Mouse (Mus musculus): ENCODE measurements around the gene F13b. TPM values are rescaled to one million over a fixed set of nuclear protein-coding genes. Genes with fewer than 3 reads are reported as not detected.

Gene F13b
- polyA plus RNA-seq, 1 experiment, result not detected

GRCm38 (mm10) chr1:139496212-139496611, 5.3 kb upstream of the F13b start:
- TF ChIP-seq FLI1 (IDR thresholded peaks at IDR 0.05; ENCODE audit: low read length), result no peak
- TF ChIP-seq GATA1 (IDR thresholded peaks at IDR 0.05; ENCODE audit: borderline replicate concordance, low read length), result no peak

GRCm38 (mm10) chr1:139499751-139500150, 1.8 kb upstream of the F13b start:
- Histone ChIP-seq H3K9me3 (no peaks in the 10 kb centered on the region), H3K4me1 (no peaks in the 10 kb centered on the region), H3K36me3 (replicated peaks; ENCODE audit: low read length) (peaks cover 9% of the 10 kb centered on the region), H3K27me3 (replicated peaks) (no peaks in the 10 kb centered on the region), H3K4me3 (replicated peaks) (no peak overlapping the region)
- no peak for TF ChIP-seq GATA1 (IDR thresholded peaks at IDR 0.05; ENCODE audit: borderline replicate concordance, low read length)
- TF ChIP-seq FLI1 (IDR thresholded peaks at IDR 0.05; ENCODE audit: low read length), result no peak

More at GRCm38 (mm10) chr1:139496212-139496611, 5.3 kb upstream of the F13b start:
- Histone ChIP-seq H3K27me3 (replicated peaks) (no peaks in the 10 kb centered on the region), H3K36me3 (replicated peaks; ENCODE audit: low read length) (peaks cover 41% of the 10 kb centered on the region), H3K4me1 (no peaks in the 10 kb centered on the region), H3K9me3 (no peaks in the 10 kb centered on the region), H3K4me3 (replicated peaks) (no peak overlapping the region)

GRCm38 (mm10) chr1:139514556-139514955, 13.1 kb downstream of the F13b start:
- H3K9me3 ChIP-seq, result no peaks in the 10 kb centered on the region
- H3K27me3 ChIP-seq (replicated peaks), result no peaks in the 10 kb centered on the region
- TF ChIP-seq FLI1 (IDR thresholded peaks at IDR 0.05; ENCODE audit: low read length) (no peak), GATA1 (IDR thresholded peaks at IDR 0.05; ENCODE audit: borderline replicate concordance, low read length) (no peak)
- no peaks in the 10 kb centered on the region for H3K36me3 ChIP-seq (replicated peaks; ENCODE audit: low read length)
- no peaks in the 10 kb centered on the region for H3K4me1 ChIP-seq
- H3K4me3 ChIP-seq (replicated peaks), result no peak overlapping the region

GRCm38 (mm10) chr1:139548536-139548935, 47.0 kb downstream of the F13b start:
- no peak overlapping the region for H3K4me3 ChIP-seq (replicated peaks)
- no peaks in the 10 kb centered on the region for H3K4me1 ChIP-seq
- H3K27me3 ChIP-seq (replicated peaks), result no peaks in the 10 kb centered on the region
- TF ChIP-seq GATA1 (IDR thresholded peaks at IDR 0.05; ENCODE audit: borderline replicate concordance, low read length) (no peak), FLI1 (IDR thresholded peaks at IDR 0.05; ENCODE audit: low read length) (no peak)
- H3K36me3 ChIP-seq (replicated peaks; ENCODE audit: low read length), result no peaks in the 10 kb centered on the region
- H3K9me3 ChIP-seq, result no peaks in the 10 kb centered on the region

- TF ChIP-seq GATA1 (IDR thresholded peaks at IDR 0.05; ENCODE audit: borderline replicate concordance, low read length), result no peak
- TF ChIP-seq FLI1 (IDR thresholded peaks at IDR 0.05; ENCODE audit: low read length), result no peak
Measured at GRCm38 (mm10) chr1:139551311-139551710, 49.8 kb downstream of the F13b start.

GRCm38 (mm10) chr1:139560024-139560423, 58.5 kb downstream of the F13b start, which contains the start of gene Cfhr1:
Cfhr1 (minus strand) TSS chr1:139560272.
- Histone ChIP-seq H3K4me1 (no peaks in the 10 kb centered on the region), H3K27me3 (replicated peaks) (no peaks in the 10 kb centered on the region), H3K4me3 (replicated peaks) (no peak within 1 kb of the TSS), H3K36me3 (replicated peaks; ENCODE audit: low read length) (no peaks in the 10 kb centered on the region), H3K9me3 (no peaks in the 10 kb centered on the region)
- TF ChIP-seq FLI1 (IDR thresholded peaks at IDR 0.05; ENCODE audit: low read length) (no peak), GATA1 (IDR thresholded peaks at IDR 0.05; ENCODE audit: borderline replicate concordance, low read length) (no peak)

More at GRCm38 (mm10) chr1:139551311-139551710, 49.8 kb downstream of the F13b start:
- H3K4me3 ChIP-seq (replicated peaks), result no peak overlapping the region
- no peaks in the 10 kb centered on the region for H3K4me1 ChIP-seq
- no peaks in the 10 kb centered on the region for H3K9me3 ChIP-seq
- no peaks in the 10 kb centered on the region for H3K27me3 ChIP-seq (replicated peaks)
- H3K36me3 ChIP-seq (replicated peaks; ENCODE audit: low read length), result no peaks in the 10 kb centered on the region

Other genes with a start within 250 kb of the F13b start
- 0.13 TPM in 1 of 2 replicates, not detected in the other for gene Crb1, start 124.6 kb upstream of the F13b start, polyA plus RNA-seq (2012; ENCODE audit: insufficient read depth, low replicate concordance)
- gene Zbtb41, start 79.4 kb upstream of the F13b start, polyA plus RNA-seq (2012; ENCODE audit: insufficient read depth, low replicate concordance), result 0.06 TPM in 1 of 2 replicates, not detected in the other
- 0.20 TPM in 1 of 2 replicates, not detected in the other for gene Aspm, start 46.9 kb upstream of the F13b start, polyA plus RNA-seq (2012; ENCODE audit: insufficient read depth, low replicate concordance)
- not detected in 2 replicates for gene Cfhr1, start 58.6 kb downstream of the F13b start, polyA plus RNA-seq (2012; ENCODE audit: insufficient read depth, low replicate concordance)